Mouse (Mus musculus) kidney, adult 2 months (tissue): Measurements from ENCODE around the gene Thbs4. TPM values are rescaled to one million over a fixed set of nuclear protein-coding genes. Genes with fewer than 3 reads are reported as not detected.

Experiments
- DNase-seq: peaks from one replicate; pipeline ENCODE4 v3.0.0; 2021
- H3K27ac ChIP-seq: fragments of 200-500 bp; 2 replicates; pipeline ENCODE4 v1.5.1; 2012; ENCODE audit warnings: low read depth, low read length, control low read depth, inconsistent platforms; ENCODE audit not compliant: insufficient read depth
- H3K27me3 ChIP-seq: fragments of 200-500 bp; replicated peaks from 2 replicates; pipeline ENCODE4 v1.6.1; 2012; ENCODE audit warnings: mild to moderate bottlenecking, moderate library complexity, low read length, inconsistent platforms; ENCODE audit not compliant: control insufficient read depth, insufficient read depth
- H3K36me3 ChIP-seq: fragments of 200-500 bp; 2 replicates; pipeline ENCODE4 v1.6.1; 2012; ENCODE audit warnings: mild to moderate bottlenecking, moderate library complexity, low read length, inconsistent platforms; ENCODE audit not compliant: control insufficient read depth, insufficient read depth
- H3K4me1 ChIP-seq: fragments of 200-500 bp; 2 replicates; pipeline ENCODE4 v1.6.1; 2011; ENCODE audit warnings: low read length; ENCODE audit not compliant: control insufficient read depth, insufficient read depth
- H3K4me3 ChIP-seq: fragments of 200-500 bp; 2 replicates; pipeline ENCODE4 v1.5.1; 2011; ENCODE audit warnings: mild to moderate bottlenecking, low read depth, low read length, control low read depth; ENCODE audit not compliant: insufficient read depth
- CTCF ChIP-seq: fragments of 200-500 bp; conservative IDR thresholded peaks from 2 replicates; pipeline ENCODE4 v1.5.1; 2011; ENCODE audit warnings: low read depth, mild to moderate bottlenecking, control low read depth, low read length, moderate library complexity, mixed read lengths; ENCODE audit not compliant: insufficient read depth, insufficient read length
- POLR2A ChIP-seq: fragments of 200-500 bp; IDR thresholded peaks from one replicate; pipeline ENCODE4 v1.6.1; 2011; ENCODE audit warnings: low read depth, low read length, control low read depth
- WGBS: fragments of 180-500 bp; shearing (Covaris S2); methylation state at CpG from one replicate; pipeline ENCODE4 v1.1.7; 2018; 5-methylcytosine and 5-hydroxymethylcytosine counted together
- polyA plus RNA-seq: library from polyadenylated mRNA; depleted of rRNA; stranded (reverse); fragments of >200 nt; gene quantifications from 2 replicates; pipeline ENCODE4 v1.2.3, GENCODE M21; 2012

The Thbs4 gene
- polyA plus RNA-seq, 1 experiment, result 3.1 TPM

- TF ChIP-seq CTCF (no peak), POLR2A (no peak)
- DNase-seq, result no peak
- 74% methylated on average over 4 of the region's 4 CpGs for WGBS
- Histone ChIP-seq H3K27me3 (no peaks in the 10 kb centered on the region), H3K4me3 (no peak overlapping the region), H3K4me1 (no peaks in the 10 kb centered on the region), H3K27ac (no peak overlapping the region), H3K36me3 (no peaks in the 10 kb centered on the region)
Measured at GRCm38 (mm10) chr13:92780076-92780475, 14.5 kb downstream of the Thbs4 start.

- Histone ChIP-seq H3K36me3 (no peaks in the 10 kb centered on the region), H3K27me3 (no peaks in the 10 kb centered on the region), H3K4me3 (no peak overlapping the region), H3K27ac (no peak overlapping the region), H3K4me1 (no peaks in the 10 kb centered on the region)
- no peak for TF ChIP-seq CTCF
- no peak for TF ChIP-seq POLR2A
- WGBS, result 48% methylated on average over 7 of the region's 7 CpGs
- DNase-seq, result no peak
Measured at GRCm38 (mm10) chr13:92778642-92779041, 16.0 kb downstream of the Thbs4 start.

- Histone ChIP-seq H3K27ac (no peak overlapping the region), H3K27me3 (no peaks in the 10 kb centered on the region), H3K4me1 (no peaks in the 10 kb centered on the region), H3K36me3 (no peaks in the 10 kb centered on the region), H3K4me3 (no peak overlapping the region)
- WGBS, result 77% methylated on average over 7 of the region's 7 CpGs
- DNase-seq, result no peak
- TF ChIP-seq POLR2A (no peak), CTCF (no peak)
Measured at GRCm38 (mm10) chr13:92775916-92776315, 18.7 kb downstream of the Thbs4 start.

- DNase-seq, result no peak
- 92% methylated on average over 9 of the region's 9 CpGs for WGBS
- Histone ChIP-seq H3K27me3 (no peaks in the 10 kb centered on the region), H3K4me1 (no peaks in the 10 kb centered on the region), H3K27ac (no peak overlapping the region), H3K36me3 (no peaks in the 10 kb centered on the region), H3K4me3 (no peak overlapping the region)
- TF ChIP-seq CTCF (no peak), POLR2A (no peak)
Measured at GRCm38 (mm10) chr13:92774887-92775286, 19.7 kb downstream of the Thbs4 start.

GRCm38 (mm10) chr13:92772500-92772899 lies 22.1 kb downstream of the Thbs4 start:
- no peaks in the 10 kb centered on the region for H3K36me3 ChIP-seq
- H3K27me3 ChIP-seq, result no peaks in the 10 kb centered on the region
- no peak for DNase-seq
- 83% methylated on average over 8 of the region's 8 CpGs for WGBS
- no peak overlapping the region for H3K27ac ChIP-seq
- TF ChIP-seq POLR2A (no peak), CTCF (no peak)
- no peak overlapping the region for H3K4me3 ChIP-seq
- no peaks in the 10 kb centered on the region for H3K4me1 ChIP-seq

GRCm38 (mm10) chr13:92771566-92771965 lies 23.1 kb downstream of the Thbs4 start:
- no peak for TF ChIP-seq POLR2A
- TF ChIP-seq CTCF, result no peak
- no peaks in the 10 kb centered on the region for H3K36me3 ChIP-seq
- DNase-seq, result no peak
- H3K4me3 ChIP-seq, result no peak overlapping the region
- H3K27ac ChIP-seq, result no peak overlapping the region
- 80% methylated on average over 5 of the region's 5 CpGs for WGBS
- no peaks in the 10 kb centered on the region for H3K4me1 ChIP-seq
- no peaks in the 10 kb centered on the region for H3K27me3 ChIP-seq

- Histone ChIP-seq H3K4me1 (no peaks in the 10 kb centered on the region), H3K27ac (no peak overlapping the region), H3K36me3 (no peaks in the 10 kb centered on the region), H3K4me3 (no peak overlapping the region), H3K27me3 (no peaks in the 10 kb centered on the region)
- 64% methylated on average over 6 of the region's 6 CpGs for WGBS
- TF ChIP-seq POLR2A (no peak), CTCF (no peak)
- no peak for DNase-seq
Measured at GRCm38 (mm10) chr13:92765454-92766242, 29.0 kb downstream of the Thbs4 start.
